Mouse (Mus musculus) midbrain, postnatal 0 days (tissue): ENCODE measurements around the gene Tlr4. TPM values are rescaled to one million over a fixed set of nuclear protein-coding genes. Genes with fewer than 3 reads are reported as not detected.

Experiments
- ATAC-seq: fragments of 200-750 bp; cut with Nextera tagmentation; 2 replicates; pipeline ENCODE4 v1.8.0; 2017; ENCODE audit warnings: moderate number of reproducible peaks, mild to moderate bottlenecking, moderate TSS enrichment, moderate library complexity; ENCODE audit not compliant: low FRiP score
- DNase-seq: peaks from one replicate; pipeline ENCODE4 v3.0.0-alpha.2; 2015; ENCODE audit warnings: low spot score
- H3K27ac ChIP-seq: fragments of 300-500 bp; sonication (generic); 2 replicates; pipeline ENCODE4 v1.5.1; 2014; ENCODE audit warnings: low read depth, mild to moderate bottlenecking, low read length, mixed read lengths
- H3K27me3 ChIP-seq: fragments of 300-500 bp; sonication (generic); 2 replicates; pipeline ENCODE4 v1.6.1; 2014; ENCODE audit warnings: low read length, control low read depth, mixed read lengths; ENCODE audit not compliant: insufficient read depth
- H3K36me3 ChIP-seq: fragments of 300-500 bp; sonication (generic); 2 replicates; pipeline ENCODE4 v1.6.1; 2014; ENCODE audit warnings: low read length, control low read depth, mixed read lengths; ENCODE audit not compliant: insufficient read depth
- H3K4me1 ChIP-seq: fragments of 300-500 bp; sonication (generic); 2 replicates; pipeline ENCODE4 v1.6.1; 2014; ENCODE audit warnings: mild to moderate bottlenecking, control low read depth, antibody characterized with exemption, low read length, mixed read lengths; ENCODE audit not compliant: insufficient read depth
- H3K4me2 ChIP-seq: fragments of 300-500 bp; sonication (generic); 2 replicates; pipeline ENCODE4 v1.6.1; 2014; ENCODE audit warnings: low read depth, mild to moderate bottlenecking, low read length, mixed read lengths; ENCODE audit not compliant: poor library complexity, severe bottlenecking
- H3K4me3 ChIP-seq: fragments of 300-500 bp; sonication (generic); 2 replicates; pipeline ENCODE4 v1.5.1; 2014; ENCODE audit warnings: low read depth, mild to moderate bottlenecking, low read length, moderate library complexity
- H3K9ac ChIP-seq: fragments of 300-500 bp; sonication (generic); replicated peaks from 2 replicates; pipeline ENCODE4 v1.6.1; 2014; ENCODE audit warnings: mild to moderate bottlenecking, low read length, moderate library complexity, mixed read lengths; ENCODE audit not compliant: poor library complexity, severe bottlenecking
- H3K9me3 ChIP-seq: fragments of 300-500 bp; sonication (generic); 2 replicates; pipeline ENCODE4 v1.6.1; 2016; ENCODE audit warnings: low read length, control low read depth
- CTCF ChIP-seq: IDR thresholded peaks from 2 replicates; pipeline ENCODE4 v1.5.1; 2016; ENCODE audit warnings: antibody characterized with exemption, mild to moderate bottlenecking
- WGBS: fragments of 180-500 bp; shearing (Covaris S2); extraction: QIAGEN DNeasy Blood & Tissue Kit; methylation state at CpG from one replicate; pipeline ENCODE4 v1.1.7; 2014; 5-methylcytosine and 5-hydroxymethylcytosine counted together
- polyA plus RNA-seq: library from polyadenylated mRNA; unstranded; fragments of >200 nt; fragmentation: Nextera tagmentation; extraction: Ambion mirVana; gene quantifications from 2 replicates; pipeline ENCODE4 v1.2.1, GENCODE M21; 2015
- total RNA-seq: library from RNA; depleted of rRNA; stranded (reverse); fragments of >200 nt; gene quantifications from 2 replicates; pipeline ENCODE4 v1.2.3, GENCODE M21; 2014; rRNA removed

Tlr4 gene
- total RNA-seq (1.8 TPM in 2 replicates), polyA plus RNA-seq (0.39 and 0.55 TPM in 2 replicates)

DNA sequence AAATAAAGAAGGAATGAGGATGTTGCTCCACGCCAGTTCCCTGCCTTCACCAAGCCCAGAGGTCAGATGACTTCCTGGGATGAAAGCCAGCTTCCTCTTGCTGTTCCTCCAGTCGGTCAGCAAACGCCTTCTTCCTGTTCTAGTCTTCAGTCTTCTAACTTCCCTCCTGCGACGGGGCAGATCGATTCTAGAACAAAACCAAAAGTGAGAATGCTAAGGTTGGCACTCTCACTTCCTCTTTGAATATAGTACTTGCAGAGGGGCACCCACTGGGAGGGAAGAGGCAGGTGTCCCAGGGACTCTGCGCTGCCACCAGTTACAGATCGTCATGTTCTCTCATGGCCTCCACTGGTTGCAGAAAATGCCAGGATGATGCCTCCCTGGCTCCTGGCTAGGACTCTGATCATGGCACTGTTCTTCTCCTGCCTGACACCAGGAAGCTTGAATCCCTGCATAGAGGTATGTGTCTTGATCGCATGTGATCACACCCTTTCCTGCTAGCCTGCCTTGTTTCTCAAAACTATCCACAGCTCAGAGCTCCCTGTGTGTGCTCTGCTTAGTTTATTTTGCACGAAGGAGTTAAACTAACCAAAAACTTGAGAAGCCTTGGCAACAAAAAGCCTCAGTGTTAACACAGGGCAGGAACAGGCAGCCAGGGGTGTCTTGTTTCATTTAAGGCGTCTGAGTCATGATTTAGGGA is at the start of gene Tlr4:
TSS of gene Tlr4 (plus strand) at position 122 of the 700 bp plus-strand sequence.
- Histone ChIP-seq H3K4me2 (no peak within 1 kb of the TSS), H3K9ac (no peak within 1 kb of the TSS), H3K36me3 (no peaks in the 10 kb centered on the region), H3K4me1 (no peaks in the 10 kb centered on the region), H3K27me3 (no peaks in the 10 kb centered on the region), H3K9me3 (no peaks in the 10 kb centered on the region), H3K4me3 (no peak within 1 kb of the TSS), H3K27ac (no peak within 1 kb of the TSS)
- WGBS: 77% methylated on average over 11 of the region's 11 CpGs
- ATAC-seq (no peak), DNase-seq (no peak)
- TF ChIP-seq CTCF: no peak

DNA sequence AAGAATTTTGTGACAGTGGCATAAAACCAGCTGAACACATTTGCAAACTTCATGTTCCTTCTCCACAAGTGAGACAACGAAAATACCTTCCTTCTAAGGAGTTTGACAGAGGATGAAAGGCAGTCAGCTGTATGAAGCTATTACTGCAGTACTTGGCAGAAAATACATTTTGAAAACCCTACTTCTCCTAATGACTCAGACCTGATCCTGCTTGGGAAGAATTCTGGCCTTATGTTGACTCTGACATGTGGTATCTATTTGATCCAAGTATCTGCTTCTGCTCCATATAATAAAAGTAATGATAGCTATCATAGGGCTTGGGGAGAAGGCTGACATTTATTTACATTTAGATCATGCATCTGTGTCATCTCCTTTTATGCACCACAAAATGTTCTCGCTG is 33.1 kb upstream of the Tlr4 start:
- Histone ChIP-seq H3K4me1 (no peaks in the 10 kb centered on the region), H3K36me3 (no peaks in the 10 kb centered on the region), H3K9me3 (no peaks in the 10 kb centered on the region), H3K4me3 (no peak overlapping the region), H3K4me2 (no peak overlapping the region), H3K27me3 (no peaks in the 10 kb centered on the region), H3K27ac (no peak overlapping the region), H3K9ac (no peak overlapping the region)
- ATAC-seq (no peak), DNase-seq (no peak)
- WGBS: 86% methylated on average over 2 of the region's 2 CpGs
- no peak for TF ChIP-seq CTCF

DNA sequence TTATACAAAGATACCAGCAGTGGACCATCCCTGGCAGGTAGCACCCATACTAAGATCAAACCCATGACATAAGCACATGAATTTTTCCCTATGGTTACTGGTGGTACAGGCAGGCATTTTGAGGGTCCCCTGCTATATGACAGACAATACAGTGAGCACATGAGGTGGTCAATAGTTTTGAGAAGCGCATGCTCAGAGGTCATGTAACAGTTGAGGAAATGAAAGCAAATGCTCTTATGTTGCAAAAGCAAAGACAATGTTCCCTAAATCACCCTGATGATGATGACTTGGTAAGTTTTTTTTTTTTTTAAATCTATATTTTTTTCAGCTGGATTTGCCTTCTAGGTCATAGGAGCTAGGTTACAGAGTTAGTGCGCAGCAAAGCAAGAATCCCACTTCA is 30.7 kb upstream of the Tlr4 start:
- Histone ChIP-seq H3K9me3 (no peaks in the 10 kb centered on the region), H3K4me3 (no peak overlapping the region), H3K36me3 (no peaks in the 10 kb centered on the region), H3K27me3 (no peaks in the 10 kb centered on the region), H3K4me1 (no peaks in the 10 kb centered on the region), H3K9ac (no peak overlapping the region), H3K4me2 (no peak overlapping the region), H3K27ac (no peak overlapping the region)
- 100% methylated on average over 2 of the region's 2 CpGs for WGBS
- ATAC-seq (no peak), DNase-seq (no peak)
- TF ChIP-seq CTCF: no peak

DNA sequence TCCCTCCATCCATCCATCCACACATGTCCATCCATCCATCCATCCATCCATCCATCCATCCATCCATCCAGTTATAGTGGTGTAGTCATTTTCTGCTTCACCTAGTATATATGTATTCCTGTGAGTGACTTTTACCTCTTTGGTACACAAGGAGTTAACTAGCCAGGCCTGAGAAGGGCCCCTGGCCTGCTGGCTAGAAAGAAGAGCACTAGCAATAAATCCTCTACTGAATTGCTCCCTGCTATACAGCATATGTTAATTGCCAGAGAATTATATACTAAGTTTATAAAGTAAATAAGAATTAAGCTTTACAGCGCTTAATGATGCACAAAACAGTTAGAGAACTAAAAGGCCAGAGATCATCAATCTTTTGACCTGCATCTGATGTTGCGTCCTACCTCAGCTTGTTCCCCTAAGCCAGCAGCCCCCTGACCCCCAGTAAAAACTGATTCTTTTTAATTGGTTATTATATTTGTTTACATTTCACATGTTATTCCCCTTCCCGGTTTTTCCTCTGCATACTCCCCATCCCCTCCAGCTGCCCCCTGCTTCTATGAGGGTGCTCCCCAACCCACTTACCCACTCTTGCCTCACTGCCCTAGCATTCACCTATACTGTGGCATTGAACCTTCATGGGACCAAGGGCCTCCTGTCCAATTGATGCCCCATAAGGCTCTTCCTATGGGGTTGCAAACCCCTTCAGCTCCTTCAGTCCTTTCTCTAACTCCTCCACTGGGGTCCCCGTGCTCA is 22.7 kb upstream of the Tlr4 start:
- H3K9me3 ChIP-seq: no peaks in the 10 kb centered on the region
- no peak for DNase-seq
- H3K9ac ChIP-seq: no peak overlapping the region
- ATAC-seq: no peak
- no peaks in the 10 kb centered on the region for H3K4me1 ChIP-seq
- H3K4me2 ChIP-seq: no peak overlapping the region
- WGBS: 87% methylated on average over 4 of the region's 4 CpGs
- H3K27ac ChIP-seq: no peak overlapping the region
- H3K36me3 ChIP-seq: no peaks in the 10 kb centered on the region
- no peaks in the 10 kb centered on the region for H3K27me3 ChIP-seq
- H3K4me3 ChIP-seq: no peak overlapping the region
- no peak for TF ChIP-seq CTCF

GRCm38 (mm10) chr4:66805747-66806146 is 21.6 kb upstream of the Tlr4 start:
- no peak overlapping the region for H3K27ac ChIP-seq
- DNase-seq: no peak
- no peaks in the 10 kb centered on the region for H3K27me3 ChIP-seq
- TF ChIP-seq CTCF: no peak
- ATAC-seq: no peak
- H3K36me3 ChIP-seq: no peaks in the 10 kb centered on the region
- H3K4me3 ChIP-seq: no peak overlapping the region
- H3K4me1 ChIP-seq: no peaks in the 10 kb centered on the region
- H3K9me3 ChIP-seq: no peaks in the 10 kb centered on the region
- H3K9ac ChIP-seq: no peak overlapping the region
- no peak overlapping the region for H3K4me2 ChIP-seq

DNA sequence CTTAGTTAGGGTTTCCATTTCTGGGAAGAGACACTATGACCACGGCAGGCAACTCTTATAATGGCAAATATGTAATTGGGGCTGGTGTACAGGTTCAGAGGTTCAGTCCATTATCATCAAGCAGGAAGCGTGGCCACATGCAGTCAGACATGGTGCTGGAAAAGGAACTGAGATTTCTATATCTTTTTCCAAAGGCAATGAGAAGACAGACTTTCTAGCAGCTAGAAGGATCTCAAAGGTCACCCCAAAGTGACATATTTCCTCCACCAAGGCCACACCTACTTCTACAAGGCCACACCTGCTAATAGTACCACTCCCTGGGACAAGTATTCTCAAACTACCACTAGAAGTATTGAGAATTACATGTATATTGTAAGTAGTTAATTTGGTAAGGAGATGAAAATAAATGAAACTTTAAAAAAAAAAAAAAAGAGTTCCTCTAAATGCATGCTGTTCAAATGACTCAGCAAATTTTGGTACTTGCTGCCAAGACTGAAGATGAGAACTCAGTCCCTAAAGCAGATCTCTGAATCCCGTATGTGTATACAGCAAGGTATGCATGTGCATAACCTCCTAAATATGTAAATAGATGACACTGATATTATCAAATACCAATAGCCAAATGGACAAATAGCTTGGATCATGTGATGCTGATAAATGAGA is 10.9 kb upstream of the Tlr4 start:
- no peak overlapping the region for H3K9ac ChIP-seq
- no peaks in the 10 kb centered on the region for H3K9me3 ChIP-seq
- no peaks in the 10 kb centered on the region for H3K36me3 ChIP-seq
- H3K4me3 ChIP-seq: no peak overlapping the region
- no peak overlapping the region for H3K4me2 ChIP-seq
- no peak overlapping the region for H3K27ac ChIP-seq
- no peaks in the 10 kb centered on the region for H3K4me1 ChIP-seq
- ATAC-seq (no peak), DNase-seq (no peak)
- TF ChIP-seq CTCF: no peak
- WGBS: 82% methylated on average over 3 of the region's 3 CpGs
- no peaks in the 10 kb centered on the region for H3K27me3 ChIP-seq
